Mouse (Mus musculus) liver, postnatal 0 days (tissue): ENCODE measurements around the gene Plxna1. TPM values are rescaled to one million over a fixed set of nuclear protein-coding genes. Genes with fewer than 3 reads are reported as not detected.
A peak's percentile ranks its signal among the peaks of the same experiment; 100 is the strongest.

Experiments
- ATAC-seq: fragments of 200-750 bp; cut with Nextera tagmentation; 2 replicates; pipeline ENCODE4 v1.8.0; 2017; ENCODE audit warnings: mild to moderate bottlenecking, moderate library complexity
- DNase-seq: peaks from one replicate; pipeline ENCODE4 v3.0.0-alpha.2; 2016
- H3K27ac ChIP-seq: fragments of 300-500 bp; sonication (generic); 2 replicates; pipeline ENCODE4 v1.5.1; 2014; ENCODE audit warnings: antibody characterized with exemption, moderate library complexity, mild to moderate bottlenecking, low read depth
- H3K27me3 ChIP-seq: fragments of 300-500 bp; sonication (generic); 2 replicates; pipeline ENCODE4 v1.6.1; 2014; ENCODE audit warnings: low read length, control low read depth, mixed read lengths; ENCODE audit not compliant: insufficient read depth
- H3K36me3 ChIP-seq: fragments of 300-500 bp; sonication (generic); replicated peaks from 2 replicates; pipeline ENCODE4 v1.6.1; 2014; ENCODE audit warnings: mild to moderate bottlenecking, control low read depth, low read length, moderate library complexity, mixed read lengths; ENCODE audit not compliant: insufficient read depth
- H3K4me1 ChIP-seq: fragments of 300-500 bp; sonication (generic); 2 replicates; pipeline ENCODE4 v1.6.1; 2014; ENCODE audit warnings: antibody characterized with exemption, mild to moderate bottlenecking, control low read depth; ENCODE audit not compliant: insufficient read depth
- H3K4me2 ChIP-seq: fragments of 300-500 bp; sonication (generic); 2 replicates; pipeline ENCODE4 v1.6.1; 2014; ENCODE audit warnings: low read depth, mild to moderate bottlenecking, low read length, moderate library complexity, mixed read lengths
- H3K4me3 ChIP-seq: fragments of 300-500 bp; sonication (generic); 2 replicates; pipeline ENCODE4 v1.5.1; 2014; ENCODE audit warnings: low read depth, low read length
- H3K9ac ChIP-seq: fragments of 300-500 bp; sonication (generic); replicated peaks from 2 replicates; pipeline ENCODE4 v1.6.1; 2014; ENCODE audit warnings: mild to moderate bottlenecking, moderate library complexity
- H3K9me3 ChIP-seq: fragments of 300-500 bp; sonication (generic); 2 replicates; pipeline ENCODE4 v1.6.1; 2016; ENCODE audit warnings: mild to moderate bottlenecking, control low read depth, low read length, mixed read lengths
- CTCF ChIP-seq: sonication (generic); IDR thresholded peaks from 2 replicates; pipeline ENCODE4 v1.5.1; 2016; ENCODE audit warnings: antibody characterized with exemption, low read depth
- EP300 ChIP-seq: IDR thresholded peaks from 2 replicates; pipeline ENCODE4 v1.6.1; 2016; ENCODE audit warnings: antibody characterized with exemption, low read depth, mild to moderate bottlenecking
- WGBS: fragments of 180-500 bp; shearing (Covaris S2); extraction: QIAGEN DNeasy Blood & Tissue Kit; methylation state at CpG from one replicate; pipeline ENCODE4 v1.1.7; 2014; ENCODE audit not compliant: insufficient replicate concordance; 5-methylcytosine and 5-hydroxymethylcytosine counted together
- polyA plus RNA-seq: library from polyadenylated mRNA; unstranded; fragments of >200 nt; fragmentation: Nextera tagmentation; extraction: Ambion mirVana; gene quantifications from 2 replicates; pipeline ENCODE4 v1.2.1, GENCODE M21; 2015

The Plxna1 gene
- polyA plus RNA-seq, 1 experiment from 2014 or later, result 1.7 TPM

DNA sequence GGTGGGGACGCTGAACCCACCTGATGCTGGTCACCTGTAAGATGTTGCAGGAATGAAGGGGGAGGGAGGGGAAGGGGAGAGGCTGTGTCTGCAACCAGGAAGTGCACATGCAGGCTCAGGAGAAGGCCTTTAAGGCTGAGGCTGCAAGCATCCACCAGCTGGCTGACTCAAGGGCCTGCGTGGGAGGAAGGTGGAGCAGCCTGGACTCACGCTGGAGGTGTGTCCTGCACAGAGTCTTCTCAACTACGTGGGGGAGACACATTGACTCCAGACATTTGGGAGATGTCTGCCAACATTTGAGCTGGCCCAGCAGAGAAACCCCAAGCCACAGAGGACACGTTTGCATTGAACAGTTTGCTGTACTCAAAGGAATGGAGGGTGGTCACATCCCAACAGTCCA is 79.8 kb downstream of the Plxna1 start:
- H3K27ac ChIP-seq, result no peak overlapping the region
- H3K9me3 ChIP-seq, result no peaks in the 10 kb centered on the region
- H3K27me3 ChIP-seq, result 0 out of 2 replicates have a peak, but pooled peaks cover 3% of the 10 kb centered on the region
- no peak for TF ChIP-seq CTCF
- no peak for TF ChIP-seq EP300
- no peak overlapping the region for H3K4me2 ChIP-seq
- peaks cover 3% of the 10 kb centered on the region; the same call in 1 of the 2 replicates for H3K4me1 ChIP-seq
- DNase-seq (no peak), ATAC-seq (no peak)
- H3K9ac ChIP-seq, result no peak overlapping the region
- no peaks in the 10 kb centered on the region for H3K36me3 ChIP-seq
- WGBS, result 47% methylated on average over 5 of the region's 5 CpGs
- no peak overlapping the region for H3K4me3 ChIP-seq

GRCm38 (mm10) chr6:89281492-89282332 is 80.7 kb downstream of the Plxna1 start:
- no peaks in the 10 kb centered on the region for H3K9me3 ChIP-seq
- ATAC-seq (no peak), DNase-seq (no peak)
- H3K36me3 ChIP-seq, result no peaks in the 10 kb centered on the region
- no peak overlapping the region for H3K27ac ChIP-seq
- no peak for TF ChIP-seq EP300
- H3K9ac ChIP-seq, result no peak overlapping the region
- H3K4me2 ChIP-seq, result no peak overlapping the region
- no peak overlapping the region for H3K4me3 ChIP-seq
- H3K27me3 ChIP-seq, result 0 out of 2 replicates have a peak, but pooled peaks cover 3% of the 10 kb centered on the region
- 28% methylated on average over 16 of the region's 16 CpGs for WGBS
- peaks cover 3% of the 10 kb centered on the region; the same call in 1 of the 2 replicates for H3K4me1 ChIP-seq

DNA sequence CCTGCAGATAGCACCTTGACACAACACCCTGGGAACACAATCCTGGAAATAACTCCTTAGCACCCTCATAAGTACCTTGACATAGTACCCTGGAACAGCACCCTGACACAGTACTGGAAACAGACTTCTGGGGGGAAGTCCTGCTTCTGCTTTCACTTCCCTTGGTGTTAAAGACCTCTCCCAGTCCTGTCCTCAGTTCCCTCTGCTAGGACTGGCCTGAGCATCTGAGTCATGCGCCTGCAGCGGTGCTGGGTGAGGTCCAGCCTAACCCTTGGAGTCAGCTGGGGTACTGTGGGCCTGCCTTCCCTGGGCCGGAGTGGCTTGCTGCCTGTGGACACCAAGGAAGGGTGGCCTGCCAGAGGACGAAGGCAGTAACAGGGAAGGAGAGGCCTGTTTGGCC is 81.9 kb downstream of the Plxna1 start:
- Histone ChIP-seq H3K4me1 (no peaks in the 10 kb centered on the region; the same call in 1 of the 2 replicates), H3K27me3 (0 out of 2 replicates have a peak, but pooled peaks cover 3% of the 10 kb centered on the region), H3K4me2 (no peak overlapping the region), H3K36me3 (no peaks in the 10 kb centered on the region), H3K9me3 (no peaks in the 10 kb centered on the region), H3K4me3 (no peak overlapping the region), H3K9ac (no peak overlapping the region), H3K27ac (no peak overlapping the region)
- ATAC-seq (peak; percentile 60), DNase-seq (no peak)
- WGBS, result 47% methylated on average over 4 of the region's 4 CpGs
- TF ChIP-seq EP300 (no peak), CTCF (no peak)

GRCm38 (mm10) chr6:89271731-89272475 is 90.5 kb downstream of the Plxna1 start:
- H3K27me3 ChIP-seq, result no peaks in the 10 kb centered on the region
- 59% methylated on average over 10 of the region's 10 CpGs for WGBS

DNA sequence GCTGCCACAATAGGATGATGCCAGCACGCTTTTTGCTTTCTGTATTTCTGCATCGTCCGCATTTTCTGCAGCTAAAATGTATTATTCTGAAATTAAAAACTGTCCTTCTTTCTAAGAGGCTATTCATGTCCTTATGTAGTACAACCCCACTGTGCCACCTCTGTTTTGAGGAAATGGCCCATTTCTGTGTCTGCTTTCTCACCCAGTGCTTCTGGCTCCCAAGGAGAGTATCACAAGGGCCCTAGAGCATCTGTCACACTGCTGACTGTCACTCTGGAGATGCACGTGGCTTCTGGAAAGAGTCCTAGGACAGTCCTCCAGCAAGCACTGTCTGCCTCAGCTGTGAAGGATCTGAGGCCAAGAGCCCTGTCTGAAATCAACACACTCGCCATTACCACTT is 95.2 kb downstream of the Plxna1 start:
- Histone ChIP-seq H3K4me1 (no peaks in the 10 kb centered on the region), H3K27ac (no peak overlapping the region), H3K4me2 (no peak overlapping the region), H3K27me3 (no peaks in the 10 kb centered on the region), H3K9ac (no peak overlapping the region), H3K4me3 (no peak overlapping the region), H3K9me3 (no peaks in the 10 kb centered on the region), H3K36me3 (no peaks in the 10 kb centered on the region)
- TF ChIP-seq EP300, result no peak
- TF ChIP-seq CTCF, result no peak
- ATAC-seq, result no peak
- 73% methylated on average over 5 of the region's 5 CpGs for whole genome bisulfite sequencing
- no peak for DNase-seq

More at GRCm38 (mm10) chr6:89271731-89272475, 90.5 kb downstream of the Plxna1 start:
- Histone ChIP-seq H3K9me3 (no peaks in the 10 kb centered on the region), H3K4me1 (no peaks in the 10 kb centered on the region), H3K27ac (no peak overlapping the region), H3K4me2 (no peak overlapping the region), H3K4me3 (no peak overlapping the region), H3K36me3 (no peaks in the 10 kb centered on the region), H3K9ac (no peak overlapping the region)
- ATAC-seq (no peak), DNase-seq (no peak)
- TF ChIP-seq CTCF (no peak), EP300 (no peak)

Other genes with a start within 250 kb of the Plxna1 start
- 8.4 and 8.8 TPM in 2 replicates for gene Chchd6, start 233.0 kb upstream of the Plxna1 start, polyA plus RNA-seq